Mouse (Mus musculus): ENCODE results near the gene Rcan2. TPM values are rescaled to one million over a fixed set of nuclear protein-coding genes. Genes with fewer than 3 reads are reported as not detected.

Gene Rcan2
- polyA plus RNA-seq, 1 experiment from 2014 or later = 22.4 TPM

Other genes starting within 250 kb of the Rcan2 start
- 4.9 and 7.3 TPM in 2 replicates for gene Pla2g7, start 233.3 kb upstream of the Rcan2 start, polyA plus RNA-seq (2016; fragmentation: Nextera tagmentation; extraction: Ambion mirVana)
- 0.26 TPM in 1 of 2 replicates, not detected in the other for gene Tdrd6, start 171.1 kb upstream of the Rcan2 start, polyA plus RNA-seq (2016; fragmentation: Nextera tagmentation; extraction: Ambion mirVana)
- gene Slc25a27, start 134.1 kb upstream of the Rcan2 start, polyA plus RNA-seq (2016; fragmentation: Nextera tagmentation; extraction: Ambion mirVana) = 92.4 and 93.9 TPM in 2 replicates
- gene Cyp39a1, start 133.9 kb upstream of the Rcan2 start, polyA plus RNA-seq (2016; fragmentation: Nextera tagmentation; extraction: Ambion mirVana) = 31.4 and 34.3 TPM in 2 replicates

Data from midbrain, embryonic 12.5 days (tissue).